Mouse (Mus musculus): ENCODE measurements around the gene Hivep3.

Hivep3 gene

GRCm38 (mm10) chr4:119948922-119949614 is 215.5 kb downstream of the Hivep3 start:
- no peak for DNase-seq (ENCODE audit: low spot score)

GRCm38 (mm10) chr4:119950181-119950580 is 216.6 kb downstream of the Hivep3 start:
- no peak for DNase-seq (ENCODE audit: low spot score)

- DNase-seq (ENCODE audit: low spot score): peak; percentile 37
Measured at GRCm38 (mm10) chr4:119951081-119951480, 217.5 kb downstream of the Hivep3 start.

GRCm38 (mm10) chr4:119955008-119955407 is 221.4 kb downstream of the Hivep3 start:
- DNase-seq (ENCODE audit: low spot score): no peak

GRCm38 (mm10) chr4:119957970-119958369 is 224.4 kb downstream of the Hivep3 start:
- DNase-seq (ENCODE audit: low spot score): no peak

- DNase-seq (ENCODE audit: low spot score): no peak
Measured at GRCm38 (mm10) chr4:119959293-119959692, 225.7 kb downstream of the Hivep3 start.

- DNase-seq (ENCODE audit: low spot score): peak; percentile 34
Measured at GRCm38 (mm10) chr4:119959873-119960272, 226.3 kb downstream of the Hivep3 start.

GRCm38 (mm10) chr4:119960523-119960922 is 226.9 kb downstream of the Hivep3 start:
- DNase-seq (ENCODE audit: low spot score): no peak

- no peak for DNase-seq (ENCODE audit: low spot score)
Measured at GRCm38 (mm10) chr4:119961164-119961563, 227.6 kb downstream of the Hivep3 start.

GRCm38 (mm10) chr4:119962066-119962465 is 228.5 kb downstream of the Hivep3 start:
- DNase-seq (ENCODE audit: low spot score): peak; percentile 34

GRCm38 (mm10) chr4:119966105-119967072 is 232.8 kb downstream of the Hivep3 start:
- DNase-seq (ENCODE audit: low spot score): peak; percentile 71

- no peak for DNase-seq (ENCODE audit: low spot score)
Measured at GRCm38 (mm10) chr4:119967073-119967608, 233.6 kb downstream of the Hivep3 start.

GRCm38 (mm10) chr4:119967636-119968035 is 234.1 kb downstream of the Hivep3 start:
- DNase-seq (ENCODE audit: low spot score): no peak

GRCm38 (mm10) chr4:119968071-119968470 is 234.5 kb downstream of the Hivep3 start:
- peak; percentile 67 for DNase-seq (ENCODE audit: low spot score)

- no peak for DNase-seq (ENCODE audit: low spot score)
Measured at GRCm38 (mm10) chr4:119968887-119969286, 235.3 kb downstream of the Hivep3 start.

- DNase-seq (ENCODE audit: low spot score): no peak
Measured at GRCm38 (mm10) chr4:119970166-119970565, 236.6 kb downstream of the Hivep3 start.

GRCm38 (mm10) chr4:119972375-119972774 is 238.8 kb downstream of the Hivep3 start:
- no peak for DNase-seq (ENCODE audit: low spot score)

GRCm38 (mm10) chr4:119973729-119974605 is 240.4 kb downstream of the Hivep3 start:
- no peak for DNase-seq (ENCODE audit: low spot score)

GRCm38 (mm10) chr4:119975242-119975641 is 241.7 kb downstream of the Hivep3 start:
- DNase-seq (ENCODE audit: low spot score): no peak

- DNase-seq (ENCODE audit: low spot score): no peak
Measured at GRCm38 (mm10) chr4:119975822-119976221, 242.2 kb downstream of the Hivep3 start.

- no peak for DNase-seq (ENCODE audit: low spot score)
Measured at GRCm38 (mm10) chr4:119976428-119977168, 243.0 kb downstream of the Hivep3 start.
